Mouse (Mus musculus): ENCODE data around the gene Gm39566. TPM values are rescaled to one million over a fixed set of nuclear protein-coding genes. Genes with fewer than 3 reads are reported as not detected.

Gm39566 gene
- polyA plus RNA-seq, 1 experiment from 2014 or later, result not detected

- DNase-seq (ENCODE audit: low read depth, low spot score), result no peak
- ChIA-PET CTCF (interaction anchor here (1.3 kb wide), 1 partner anchor 15 kb away, joined by 3 read pairs; no protein-coding TSS in a partner anchor), POLR2A (interaction anchor here (1.0 to 1.2 kb wide), 3 partner anchors 10 to 60 kb away, joined by 3 to 4 read pairs (median 3); partner anchors contain the start of genes Nlgn2 and Tmem256)
- no peak for ATAC-seq
- no peaks in the 10 kb centered on the region for H3K27me3 ChIP-seq
- no peak for TF ChIP-seq CTCF (IDR thresholded peaks at IDR 0.05)
- in situ Hi-C loops (cut with MboI; ENCODE audit: low pct_unique_long_range_greater_than_20kb), result no loop called here
Measured at GRCm38 (mm10) chr11:69778258-69778982, 36.7 kb downstream of the Gm39566 start.

- TF ChIP-seq CTCF (IDR thresholded peaks at IDR 0.05), result no peak
- ATAC-seq, result no peak
- no peaks in the 10 kb centered on the region for H3K27me3 ChIP-seq
- ChIA-PET CTCF (interaction anchor here (1.3 kb wide), 1 partner anchor 15 kb away, joined by 3 read pairs; no protein-coding TSS in a partner anchor), POLR2A (interaction anchor here (1.0 to 1.2 kb wide), 3 partner anchors 10 to 60 kb away, joined by 3 to 4 read pairs (median 3); partner anchors contain the start of genes Nlgn2 and Tmem256)
- in situ Hi-C loops (cut with MboI; ENCODE audit: low pct_unique_long_range_greater_than_20kb), result no loop called here
- no peak for DNase-seq (ENCODE audit: low read depth, low spot score)
Measured at GRCm38 (mm10) chr11:69777504-69778257, 37.4 kb downstream of the Gm39566 start.

GRCm38 (mm10) chr11:69776488-69776887, 38.6 kb downstream of the Gm39566 start:
- in situ Hi-C loops (cut with MboI; ENCODE audit: low pct_unique_long_range_greater_than_20kb), result no loop called here
- TF ChIP-seq CTCF (IDR thresholded peaks at IDR 0.05), result no peak
- POLR2A ChIA-PET, result no interaction called here
- no peaks in the 10 kb centered on the region for H3K27me3 ChIP-seq
- DNase-seq (ENCODE audit: low read depth, low spot score), result no peak
- CTCF ChIA-PET, result no interaction called here
- no peak for ATAC-seq

GRCm38 (mm10) chr11:69775716-69776115, 39.4 kb downstream of the Gm39566 start:
- ChIA-PET CTCF (no interaction called here), POLR2A (no interaction called here)
- no peaks in the 10 kb centered on the region for H3K27me3 ChIP-seq
- in situ Hi-C loops (cut with MboI; ENCODE audit: low pct_unique_long_range_greater_than_20kb), result no loop called here
- ATAC-seq, result no peak
- no peak for DNase-seq (ENCODE audit: low read depth, low spot score)
- TF ChIP-seq CTCF (IDR thresholded peaks at IDR 0.05), result no peak

- in situ Hi-C loops (cut with MboI; ENCODE audit: low pct_unique_long_range_greater_than_20kb), result no loop called here
- CTCF ChIA-PET, result interaction anchor here (0.7 kb wide), 1 partner anchor 10 kb away, joined by 3 read pairs; no protein-coding TSS in a partner anchor
- DNase-seq (ENCODE audit: low read depth, low spot score) (no peak), ATAC-seq (no peak)
- no peak for TF ChIP-seq CTCF (IDR thresholded peaks at IDR 0.05)
- H3K27me3 ChIP-seq, result no peaks in the 10 kb centered on the region
- POLR2A ChIA-PET, result no interaction called here
Measured at GRCm38 (mm10) chr11:69774961-69775360, 40.1 kb downstream of the Gm39566 start.

GRCm38 (mm10) chr11:69767625-69767909, 47.5 kb downstream of the Gm39566 start:
- no peaks in the 10 kb centered on the region for H3K27me3 ChIP-seq
- ChIA-PET POLR2A (interaction anchor here (0.9 to 1.7 kb wide), 3 partner anchors 9 to 15 kb away, joined by 3 to 6 read pairs (median 5); partner anchors contain the start of gene Polr2a), CTCF (no interaction called here)
- DNase-seq (ENCODE audit: low read depth, low spot score) (no peak), ATAC-seq (no peak)
- in situ Hi-C loops (cut with MboI; ENCODE audit: low pct_unique_long_range_greater_than_20kb), result no loop called here
- no peak for TF ChIP-seq CTCF (IDR thresholded peaks at IDR 0.05)

- H3K27me3 ChIP-seq, result no peaks in the 10 kb centered on the region
- TF ChIP-seq CTCF (IDR thresholded peaks at IDR 0.05), result no peak
- ChIA-PET CTCF (no interaction called here), POLR2A (interaction anchor here (1.2 to 1.7 kb wide), 2 partner anchors 8 to 16 kb away, joined by 5 to 6 read pairs; partner anchors contain the start of gene Polr2a)
- DNase-seq (ENCODE audit: low read depth, low spot score) (no peak), ATAC-seq (no peak)
- in situ Hi-C loops (cut with MboI; ENCODE audit: low pct_unique_long_range_greater_than_20kb), result no loop called here
Measured at GRCm38 (mm10) chr11:69766872-69767624, 48.0 kb downstream of the Gm39566 start.

- H3K27me3 ChIP-seq, result no peaks in the 10 kb centered on the region
- DNase-seq (ENCODE audit: low read depth, low spot score) (no peak), ATAC-seq (peak; percentile 65)
- CTCF ChIA-PET, result no interaction called here
- POLR2A ChIA-PET, result interaction anchor here (1.7 kb wide), 1 partner anchor 17 kb away, joined by 6 read pairs; no protein-coding TSS in a partner anchor
- TF ChIP-seq CTCF (IDR thresholded peaks at IDR 0.05), result no peak
- in situ Hi-C loops (cut with MboI; ENCODE audit: low pct_unique_long_range_greater_than_20kb), result no loop called here
Measured at GRCm38 (mm10) chr11:69766126-69766609, 48.9 kb downstream of the Gm39566 start.

- ChIA-PET CTCF (no interaction called here), POLR2A (no interaction called here)
- in situ Hi-C loops (cut with MboI; ENCODE audit: low pct_unique_long_range_greater_than_20kb), result no loop called here
- no peak for TF ChIP-seq CTCF (IDR thresholded peaks at IDR 0.05)
- DNase-seq (ENCODE audit: low read depth, low spot score) (no peak), ATAC-seq (peak; percentile 41)
- no peaks in the 10 kb centered on the region for H3K27me3 ChIP-seq
Measured at GRCm38 (mm10) chr11:69765221-69766125, 49.6 kb downstream of the Gm39566 start, which contains the start of gene Zbtb4. Gene Zbtb4 (plus strand): TSS chr11:69765912.

All from Patski (cell line).